Mouse (Mus musculus): ENCODE measurements around the gene Snapc2.
A peak's percentile ranks its signal among the peaks of the same experiment; 100 is the strongest.

Snapc2 gene

GRCm38 (mm10) chr8:4252934-4253841, at the start of gene Snapc2:
Gene Snapc2 (plus strand): TSS chr8:4253080.
- DNase-seq, result peak; percentile 98

GRCm38 (mm10) chr8:4205246-4206123, 47.4 kb upstream of the Snapc2 start:
- peak; percentile 18 for DNase-seq

- peak; percentile 29 for DNase-seq
Observed at GRCm38 (mm10) chr8:4206182-4207015, 46.5 kb upstream of the Snapc2 start.

- no peak for DNase-seq
Observed at GRCm38 (mm10) chr8:4207016-4207350, 45.9 kb upstream of the Snapc2 start.

- no peak for DNase-seq
Observed at GRCm38 (mm10) chr8:4211097-4211496, 41.8 kb upstream of the Snapc2 start.

GRCm38 (mm10) chr8:4212809-4213209, 40.1 kb upstream of the Snapc2 start:
- DNase-seq, result peak; percentile 39

GRCm38 (mm10) chr8:4213210-4214005, 39.5 kb upstream of the Snapc2 start:
- peak; percentile 63 for DNase-seq

GRCm38 (mm10) chr8:4214006-4214980, 38.6 kb upstream of the Snapc2 start:
- DNase-seq, result peak; percentile 68

- peak; percentile 15 for DNase-seq
Observed at GRCm38 (mm10) chr8:4216296-4216695, 36.6 kb upstream of the Snapc2 start.

- peak; percentile 84 for DNase-seq
Observed at GRCm38 (mm10) chr8:4216791-4217621, 35.9 kb upstream of the Snapc2 start, which contains the start of gene Prr36. Gene Prr36 (minus strand): TSS chr8:4217459.

- no peak for DNase-seq
Observed at GRCm38 (mm10) chr8:4219617-4220016, 33.3 kb upstream of the Snapc2 start.

GRCm38 (mm10) chr8:4222059-4222458, 30.8 kb upstream of the Snapc2 start:
- DNase-seq, result no peak

GRCm38 (mm10) chr8:4226323-4226722, 26.6 kb upstream of the Snapc2 start:
- peak; percentile 8 for DNase-seq

GRCm38 (mm10) chr8:4226739-4227347, 26.0 kb upstream of the Snapc2 start, which contains the start of gene Lrrc8e:
Gene Lrrc8e (plus strand): TSS chr8:4226827.
- DNase-seq, result peak; percentile 9

GRCm38 (mm10) chr8:4227919-4228318, 25.0 kb upstream of the Snapc2 start:
- no peak for DNase-seq

GRCm38 (mm10) chr8:4229784-4230183, 23.1 kb upstream of the Snapc2 start:
- no peak for DNase-seq

GRCm38 (mm10) chr8:4230612-4231351, 22.1 kb upstream of the Snapc2 start:
- no peak for DNase-seq

- DNase-seq, result no peak
Observed at GRCm38 (mm10) chr8:4237814-4238433, 15.0 kb upstream of the Snapc2 start.
